Mouse (Mus musculus) liver, embryonic 11.5 days (tissue): ENCODE data around the gene Mep1a. TPM values are rescaled to one million over a fixed set of nuclear protein-coding genes. Genes with fewer than 3 reads are reported as not detected.
"Not testable (repeated sequence)": the region's sequence is repeated elsewhere in the genome, so short reads cannot be mapped to it uniquely, and the experiment has no call there.

ENCODE experiments used
- ATAC-seq: fragments of 200-750 bp; cut with Nextera tagmentation; replicated peaks from 2 replicates; pipeline ENCODE4 v1.8.0; 2017; ENCODE audit warnings: moderate number of reproducible peaks, mild to moderate bottlenecking, moderate TSS enrichment, moderate library complexity; ENCODE audit not compliant: low FRiP score
- DNase-seq: peaks from one replicate; pipeline ENCODE4 v3.0.0-alpha.2; 2017; ENCODE audit warnings: low spot score
- H3K27ac ChIP-seq: fragments of 300-500 bp; sonication (generic); 2 replicates; pipeline ENCODE4 v1.5.1; 2014; ENCODE audit warnings: mild to moderate bottlenecking, low read depth, low read length, control low read depth
- H3K27me3 ChIP-seq: fragments of 300-500 bp; sonication (generic); replicated peaks from 2 replicates; pipeline ENCODE4 v1.6.1; 2014; ENCODE audit warnings: low read length, mixed read lengths; ENCODE audit not compliant: control insufficient read depth, insufficient read depth
- H3K36me3 ChIP-seq: fragments of 300-500 bp; sonication (generic); 2 replicates; pipeline ENCODE4 v1.6.1; 2014; ENCODE audit warnings: mild to moderate bottlenecking, low read length, moderate library complexity, mixed read lengths; ENCODE audit not compliant: control insufficient read depth, insufficient read depth
- H3K4me1 ChIP-seq: fragments of 300-500 bp; sonication (generic); replicated peaks from 2 replicates; pipeline ENCODE4 v1.6.1; 2014; ENCODE audit warnings: low read length, mixed read lengths; ENCODE audit not compliant: control insufficient read depth, insufficient read depth
- H3K4me2 ChIP-seq: fragments of 300-500 bp; sonication (generic); 2 replicates; pipeline ENCODE4 v1.6.1; 2014; ENCODE audit warnings: mild to moderate bottlenecking, control low read depth, moderate library complexity
- H3K4me3 ChIP-seq: fragments of 300-500 bp; sonication (generic); 2 replicates; pipeline ENCODE4 v1.5.1; 2014; ENCODE audit warnings: low read depth, low read length, control low read depth
- H3K9ac ChIP-seq: fragments of 300-500 bp; sonication (generic); 2 replicates; pipeline ENCODE4 v1.6.1; 2014; ENCODE audit warnings: low read depth, low read length, control low read depth
- H3K9me3 ChIP-seq: fragments of 300-500 bp; sonication (generic); 2 replicates; pipeline ENCODE4 v1.6.1; 2016; ENCODE audit warnings: low read length, inconsistent platforms, mixed read lengths; ENCODE audit not compliant: control insufficient read depth
- WGBS: fragments of 180-500 bp; shearing (Covaris S2); extraction: QIAGEN DNeasy Blood & Tissue Kit; methylation state at CpG from one replicate; pipeline ENCODE4 v1.1.7; 2014; 5-methylcytosine and 5-hydroxymethylcytosine counted together
- polyA plus RNA-seq: library from polyadenylated mRNA; unstranded; fragments of >200 nt; fragmentation: Nextera tagmentation; extraction: Ambion mirVana; gene quantifications from 2 replicates; pipeline ENCODE4 v1.2.1, GENCODE M21; 2014

The Mep1a gene
- polyA plus RNA-seq, 1 experiment from 2014 or later: not detected

DNA sequence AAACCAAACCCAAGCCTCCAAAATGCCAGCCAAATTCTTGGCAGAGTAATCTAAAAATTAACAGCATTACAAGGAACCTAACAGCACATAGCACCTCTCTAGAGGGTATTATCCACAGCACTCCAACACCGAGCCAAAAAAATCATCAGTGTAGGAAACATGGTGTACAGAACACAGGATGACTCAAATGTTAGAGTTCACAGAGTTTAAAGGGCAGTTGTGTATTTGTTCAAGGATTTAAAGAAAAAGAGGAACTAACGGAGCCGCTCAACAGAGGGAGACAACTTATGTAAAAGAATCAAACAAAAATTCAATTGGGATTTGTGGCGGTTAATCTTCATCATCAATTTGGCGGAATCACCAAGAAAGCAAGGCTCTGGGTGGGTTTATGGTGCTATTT lies 7.1 kb downstream of the Mep1a start:
- DNase-seq (no peak), ATAC-seq (no peak)
- Histone ChIP-seq H3K9ac (no peak overlapping the region), H3K4me3 (no peak overlapping the region), H3K4me1 (no peaks in the 10 kb centered on the region), H3K4me2 (no peak overlapping the region), H3K9me3 (no peaks in the 10 kb centered on the region), H3K27me3 (no peaks in the 10 kb centered on the region), H3K27ac (no peak overlapping the region), H3K36me3 (no peaks in the 10 kb centered on the region)
- 75% methylated on average over 5 of the region's 5 CpGs for WGBS

DNA sequence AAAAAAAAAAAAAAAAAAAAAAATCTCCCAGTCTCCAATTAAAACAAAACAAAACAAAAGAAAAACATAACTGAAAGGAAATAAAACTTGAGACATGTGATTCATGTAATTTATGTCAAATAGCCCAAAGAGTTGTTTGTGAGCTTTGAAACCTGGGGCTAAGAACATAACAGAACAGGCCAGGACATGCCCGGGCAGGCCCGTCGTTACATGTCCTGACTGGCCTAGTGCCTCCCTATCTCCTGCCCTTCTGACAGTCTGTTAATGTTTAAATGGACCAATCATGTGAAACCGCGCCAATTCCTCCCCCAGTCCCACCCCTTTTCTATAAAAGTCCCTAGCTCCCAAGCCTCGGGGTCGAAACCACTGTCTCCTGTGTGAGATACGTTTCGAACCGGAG lies 12.2 kb downstream of the Mep1a start:
- not testable (repeated sequence) for DNase-seq, H3K27ac ChIP-seq, H3K36me3 ChIP-seq, H3K27me3 ChIP-seq, H3K4me1 ChIP-seq, H3K9me3 ChIP-seq, H3K4me3 ChIP-seq, ATAC-seq, H3K9ac ChIP-seq, H3K4me2 ChIP-seq
- 97% methylated on average over 8 of the region's 10 CpGs for WGBS

DNA sequence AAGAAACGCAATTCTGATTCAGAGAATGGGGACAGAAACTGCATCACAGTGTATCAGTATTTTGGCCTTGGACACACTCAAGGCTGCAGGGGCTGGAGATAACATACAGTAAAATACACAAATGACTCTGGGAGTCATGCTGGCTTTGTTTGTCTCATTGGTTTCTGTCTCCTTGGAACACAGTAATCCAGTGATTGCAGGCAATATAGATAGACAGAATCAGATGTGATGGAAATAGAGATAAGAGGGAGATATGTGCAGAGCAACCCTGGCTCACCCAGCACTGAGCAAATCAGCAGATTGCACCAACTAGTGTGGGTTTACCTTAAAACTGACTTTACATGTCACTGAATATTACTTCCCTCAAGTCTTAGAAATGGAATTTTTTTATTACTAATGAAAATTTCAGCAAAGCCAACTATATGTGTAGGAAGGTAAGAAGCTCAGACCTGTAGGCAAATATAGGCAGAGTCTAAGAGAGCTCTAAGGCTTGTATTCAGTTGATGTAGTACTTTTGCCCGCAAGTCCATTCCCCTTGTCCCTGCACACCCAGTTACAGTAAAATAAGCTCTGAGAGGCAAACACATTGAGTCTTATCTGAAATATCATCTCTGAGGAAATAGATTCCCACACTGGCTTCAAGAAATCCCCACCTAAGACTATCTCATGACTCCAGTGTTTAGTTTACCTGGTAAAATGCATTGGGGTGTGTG lies 14.0 kb downstream of the Mep1a start:
- H3K9me3 ChIP-seq: no peaks in the 10 kb centered on the region
- WGBS: 84% methylated on average over 2 of the region's 2 CpGs
- H3K36me3 ChIP-seq: no peaks in the 10 kb centered on the region
- no peaks in the 10 kb centered on the region for H3K27me3 ChIP-seq
- no peak overlapping the region for H3K27ac ChIP-seq
- no peak overlapping the region for H3K4me3 ChIP-seq
- DNase-seq (no peak), ATAC-seq (no peak)
- H3K9ac ChIP-seq: no peak overlapping the region
- no peak overlapping the region for H3K4me2 ChIP-seq
- H3K4me1 ChIP-seq: no peaks in the 10 kb centered on the region

DNA sequence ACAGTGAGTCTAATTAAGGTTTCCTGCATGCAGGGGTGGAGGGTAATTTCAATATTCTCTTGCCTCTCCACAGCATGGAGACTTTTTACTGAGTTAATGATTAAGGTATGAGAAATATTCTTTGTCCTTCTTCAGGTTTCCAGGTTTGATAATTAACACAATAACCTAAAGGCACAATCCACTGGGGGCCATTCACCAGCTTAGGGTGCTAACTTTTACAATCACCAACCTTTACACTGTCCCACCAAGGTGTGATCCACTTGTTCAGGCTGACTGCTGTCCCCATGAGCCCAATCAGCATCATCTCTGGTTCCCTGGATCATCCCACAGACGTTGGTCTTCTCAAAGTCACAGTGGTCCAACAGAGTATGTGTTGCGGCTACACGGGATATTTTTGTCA lies 16.6 kb downstream of the Mep1a start:
- Histone ChIP-seq H3K4me1 (no peaks in the 10 kb centered on the region), H3K9ac (no peak overlapping the region), H3K27ac (no peak overlapping the region), H3K4me2 (no peak overlapping the region), H3K9me3 (no peaks in the 10 kb centered on the region), H3K4me3 (no peak overlapping the region), H3K36me3 (no peaks in the 10 kb centered on the region), H3K27me3 (no peaks in the 10 kb centered on the region)
- DNase-seq (no peak), ATAC-seq (no peak)
- WGBS: 81% methylated on average over 3 of the region's 3 CpGs

DNA sequence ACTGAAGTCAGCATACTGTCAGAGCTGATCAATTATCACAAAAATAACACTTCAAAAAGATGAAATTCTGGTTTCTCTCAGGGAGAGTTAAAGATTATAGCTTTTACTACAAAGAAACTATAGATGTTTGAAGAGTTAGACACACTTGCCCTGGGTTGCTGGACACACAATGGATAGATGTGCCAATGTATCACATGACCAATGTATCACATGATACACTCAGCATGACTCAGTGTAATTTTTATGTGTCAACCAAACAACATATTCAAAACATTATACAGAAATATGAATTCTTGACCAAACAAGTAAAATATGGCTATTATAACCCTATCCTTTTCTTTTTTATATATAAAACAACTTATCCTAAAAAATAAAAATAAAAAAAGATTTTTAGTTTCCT lies 25.0 kb downstream of the Mep1a start:
- H3K27me3 ChIP-seq: no peaks in the 10 kb centered on the region
- H3K4me2 ChIP-seq: no peak overlapping the region
- H3K36me3 ChIP-seq: no peaks in the 10 kb centered on the region
- no peak overlapping the region for H3K9ac ChIP-seq
- ATAC-seq: no peak
- H3K27ac ChIP-seq: no peak overlapping the region
- no peaks in the 10 kb centered on the region for H3K4me1 ChIP-seq
- no peak for DNase-seq
- no peaks in the 10 kb centered on the region for H3K9me3 ChIP-seq
- no peak overlapping the region for H3K4me3 ChIP-seq

DNA sequence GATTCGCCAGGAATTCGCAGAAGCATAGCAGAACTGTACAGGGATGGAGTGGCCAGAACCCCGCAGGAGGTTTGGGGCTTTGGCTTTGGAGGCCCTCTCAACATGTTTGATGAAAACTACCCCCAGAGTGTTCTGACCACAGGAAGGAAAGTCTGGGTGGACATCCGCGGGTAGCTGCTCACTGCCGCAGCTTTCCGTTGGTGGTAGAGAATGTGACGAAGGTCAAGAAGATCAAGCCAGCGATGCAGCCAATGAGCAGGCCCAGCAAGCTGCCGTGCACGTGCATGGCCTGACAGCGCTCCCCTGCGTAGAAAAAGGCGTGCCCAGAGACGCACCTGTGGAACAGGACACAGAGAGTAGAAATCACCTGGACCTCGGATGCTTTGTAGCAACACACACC lies 27.8 kb downstream of the Mep1a start:
- ATAC-seq (no peak), DNase-seq (no peak)
- Histone ChIP-seq H3K36me3 (no peaks in the 10 kb centered on the region), H3K27me3 (no peaks in the 10 kb centered on the region), H3K9me3 (no peaks in the 10 kb centered on the region), H3K4me3 (no peak overlapping the region), H3K4me2 (no peak overlapping the region), H3K4me1 (no peaks in the 10 kb centered on the region), H3K27ac (no peak overlapping the region), H3K9ac (no peak overlapping the region)
- 76% methylated on average over 16 of the region's 16 CpGs for WGBS

DNA sequence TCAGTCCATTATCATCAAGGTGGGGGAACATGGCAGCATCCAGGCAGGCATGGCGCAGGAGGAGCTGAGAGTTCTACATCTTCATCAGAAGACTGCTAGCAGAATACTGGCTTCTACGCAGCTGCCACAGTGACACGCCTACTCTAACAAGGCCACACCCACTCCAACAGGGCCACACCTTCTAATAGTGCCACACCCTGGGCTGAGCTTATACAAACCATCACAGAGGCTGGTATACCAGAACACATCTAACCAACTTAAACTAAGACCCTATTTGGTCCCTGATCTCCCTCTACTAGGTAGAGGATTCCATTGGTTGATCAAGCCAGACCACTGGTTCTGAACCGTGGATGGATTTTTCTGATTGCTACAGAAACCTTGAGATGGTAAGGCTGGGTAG lies 30.1 kb downstream of the Mep1a start:
- Histone ChIP-seq H3K9ac (no peak overlapping the region), H3K36me3 (no peaks in the 10 kb centered on the region), H3K27ac (no peak overlapping the region), H3K4me2 (no peak overlapping the region), H3K27me3 (no peaks in the 10 kb centered on the region), H3K4me1 (no peaks in the 10 kb centered on the region), H3K9me3 (no peaks in the 10 kb centered on the region), H3K4me3 (no peak overlapping the region)
- DNase-seq (no peak), ATAC-seq (no peak)
- 74% methylated on average over 4 of the region's 4 CpGs for WGBS

DNA sequence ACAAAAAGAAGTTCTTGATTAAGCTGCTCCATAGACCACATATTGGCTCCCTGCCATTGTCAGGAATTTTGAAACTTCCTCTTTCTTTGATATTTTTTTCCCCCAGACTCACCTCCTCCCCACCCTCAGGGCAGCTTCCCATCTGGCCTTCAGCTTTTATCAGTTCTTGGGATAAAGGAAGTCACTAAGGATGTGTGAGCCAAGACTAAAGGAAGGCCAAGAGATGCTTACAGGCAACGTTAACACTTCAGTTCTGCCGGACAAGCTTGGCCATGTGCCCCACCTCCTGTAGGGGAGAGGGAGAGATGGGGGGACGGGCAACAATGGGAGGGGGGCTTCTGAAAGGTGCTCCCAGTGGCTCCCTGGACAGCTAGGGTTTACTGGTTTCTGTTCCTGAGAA lies 32.6 kb downstream of the Mep1a start:
- DNase-seq (no peak), ATAC-seq (no peak)
- H3K9ac ChIP-seq: no peak overlapping the region
- no peak overlapping the region for H3K4me2 ChIP-seq
- H3K9me3 ChIP-seq: no peaks in the 10 kb centered on the region
- no peak overlapping the region for H3K27ac ChIP-seq
- no peaks in the 10 kb centered on the region for H3K36me3 ChIP-seq
- H3K4me1 ChIP-seq: no peaks in the 10 kb centered on the region
- no peaks in the 10 kb centered on the region for H3K27me3 ChIP-seq
- H3K4me3 ChIP-seq: no peak overlapping the region
- WGBS: 25% methylated on average over 3 of the region's 3 CpGs
